ENCODE assay signal across 9 mouse cellular contexts in genomic region chr8:45238282-45238681, GRCm38 (mm10). TPM values are rescaled to one million over a fixed set of nuclear protein-coding genes. Genes with fewer than 3 reads are reported as not detected.
DNase-seq lines count a peak whose midpoint lies in the region; ATAC-seq and TF ChIP-seq lines count a peak whose summit lies in the region.
"Had no signal": no experiment of that assay in that cellular context is flagged by ENCODE, and none has a peak within 500 bp of the region (broad histone marks: within the 10 kb centered on the region; RNA-seq: fewer than 3 reads in every experiment).

No protein-coding gene starts in this region.

- H3K4me2 ChIP-seq in stomach, embryonic 14.5 days (replicated peaks; ENCODE audit: low read depth, low read length): no peak overlapping the region
- H3K4me2 ChIP-seq: heart, embryonic 15.5 days had no signal

- no peak overlapping the region for H3K9ac ChIP-seq in stomach, embryonic 14.5 days (replicated peaks; ENCODE audit: low read depth, low read length)
- H3K9ac ChIP-seq: heart, embryonic 15.5 days had no signal

- no peaks in the 10 kb centered on the region for H3K9me3 ChIP-seq in stomach, embryonic 14.5 days (ENCODE audit: control insufficient read depth, low read depth, low read length)
- H3K9me3 ChIP-seq: heart, embryonic 15.5 days had no signal

- H3K4me1 ChIP-seq in stomach, embryonic 14.5 days (ENCODE audit: control insufficient read depth, insufficient read depth, low read length): no peaks in the 10 kb centered on the region
- H3K4me1 ChIP-seq: heart, embryonic 15.5 days had no signal

- ATAC-seq in stomach, embryonic 14.5 days (ENCODE audit: insufficient number of reproducible peaks, insufficient read depth, low FRiP score, low read depth): peak; percentile 25; the same call in 1 of the 2 replicates

- 28% methylated on average over 3 of the region's 3 CpGs for WGBS in stomach, embryonic 14.5 days

- peak; percentile 91 for TF ChIP-seq CTCF in layer of hippocampus, adult 2 months (conservative IDR thresholded peaks at IDR 0.05)

- intact Hi-C loops in gastrocnemius, postnatal 14 days (cut with DNase I; ENCODE audit: low total_unique reads): no loop called here

- H3K27ac ChIP-seq in layer of hippocampus, adult 2 months: no peak overlapping the region
- H3K27ac ChIP-seq in stomach, embryonic 14.5 days (ENCODE audit: low read length): no peak overlapping the region
- H3K27ac ChIP-seq: heart, embryonic 15.5 days had no signal

- H3K4me3 ChIP-seq in layer of hippocampus, adult 2 months: no peak overlapping the region
- no peak overlapping the region for H3K4me3 ChIP-seq in stomach, embryonic 14.5 days (ENCODE audit: low read depth, low read length)
- H3K4me3 ChIP-seq: heart, embryonic 15.5 days had no signal

- H3K27me3 ChIP-seq in stomach, embryonic 14.5 days (ENCODE audit: control insufficient read depth, insufficient read depth, low read length): no peaks in the 10 kb centered on the region

- H3K36me3 ChIP-seq in stomach, embryonic 14.5 days (ENCODE audit: control insufficient read depth, insufficient read depth, low read length): no peaks in the 10 kb centered on the region
- H3K36me3 ChIP-seq: heart, embryonic 15.5 days had no signal

- peak; percentile 3 for DNase-seq in gastrocnemius, postnatal 14 days
- no peak for DNase-seq in gastrocnemius, postnatal 25 days
- peak; percentile 41 for DNase-seq in testis, postnatal 10 days (ENCODE audit: low spot score)
- no peak for DNase-seq in testis, postnatal 14 days (ENCODE audit: low spot score)
- DNase-seq in embryo, embryonic 11 days: peak; percentile 56
- peak; percentile 44 to 69 for DNase-seq in layer of hippocampus, adult 2 months (ENCODE audit: low spot score in 2 of 2)
- DNase-seq in T-cell, adult 2 months (ENCODE audit: low spot score): no peak

RNA-seq across cellular contexts. Expression of gene F11, which starts 23.5 kb away (rescaled TPM):
- total RNA-seq in gastrocnemius, postnatal 14 days (2021): not detected
- total RNA-seq in gastrocnemius, postnatal 25 days (2021): not detected
- total RNA-seq in layer of hippocampus, adult 2 months (2021): not detected
- not detected in 2 replicates for polyA plus RNA-seq in stomach, embryonic 14.5 days (2014; fragmentation: Nextera tagmentation; extraction: Ambion mirVana)
- polyA plus RNA-seq: heart, embryonic 15.5 days had no signal

RNA-seq across cellular contexts. Expression of gene Klkb1, which starts 56.4 kb away (rescaled TPM):
- not detected for total RNA-seq in gastrocnemius, postnatal 14 days (2021)
- total RNA-seq in gastrocnemius, postnatal 25 days (2021): not detected
- not detected for total RNA-seq in layer of hippocampus, adult 2 months (2021)
- not detected in 2 replicates for polyA plus RNA-seq in stomach, embryonic 14.5 days (2014; fragmentation: Nextera tagmentation; extraction: Ambion mirVana)
- polyA plus RNA-seq: heart, embryonic 15.5 days had no signal

Comparison
In these comparisons a context has a peak if more than half of its experiments do, and no peak if none do; other contexts are left out.
1. DNase-seq: peak in gastrocnemius, postnatal 14 days (single experiment), testis, postnatal 10 days (single experiment), embryo, embryonic 11 days (single experiment) and layer of hippocampus, adult 2 months (2 of 2); none in gastrocnemius, postnatal 25 days (single experiment), testis, postnatal 14 days (single experiment) and T-cell, adult 2 months (single experiment).